Mouse (Mus musculus): ENCODE data around the gene Kif14.
A peak's percentile ranks its signal among the peaks of the same experiment; 100 is the strongest.
"Not testable (repeated sequence)": the region's sequence is repeated elsewhere in the genome, so short reads cannot be mapped to it uniquely, and the experiment has no call there.

Kif14 gene

GRCm38 (mm10) chr1:136491681-136492080, 25.5 kb downstream of the Kif14 start:
- DNase-seq (ENCODE audit: low spot score in 2 of 2), result no peak

- DNase-seq (ENCODE audit: low spot score in 2 of 2), result no peak
Observed at GRCm38 (mm10) chr1:136492232-136492631, 26.1 kb downstream of the Kif14 start.

- no peak for DNase-seq (ENCODE audit: low spot score in 2 of 2)
Observed at GRCm38 (mm10) chr1:136499317-136499716, 33.2 kb downstream of the Kif14 start.

GRCm38 (mm10) chr1:136502936-136503335, 36.8 kb downstream of the Kif14 start:
- no peak for DNase-seq (ENCODE audit: low spot score in 2 of 2)

- DNase-seq (ENCODE audit: low spot score in 2 of 2), result not testable (repeated sequence)
Observed at GRCm38 (mm10) chr1:136506255-136506654, 40.1 kb downstream of the Kif14 start.

GRCm38 (mm10) chr1:136512317-136512716, 46.2 kb downstream of the Kif14 start:
- DNase-seq (ENCODE audit: low spot score in 2 of 2), result no peak

- no peak for DNase-seq (ENCODE audit: low spot score in 2 of 2)
Observed at GRCm38 (mm10) chr1:136513181-136513580, 47.0 kb downstream of the Kif14 start.

- no peak for DNase-seq (ENCODE audit: low spot score in 2 of 2)
Observed at GRCm38 (mm10) chr1:136518699-136519356, 52.7 kb downstream of the Kif14 start.

GRCm38 (mm10) chr1:136521363-136521937, 55.3 kb downstream of the Kif14 start:
- no peak for DNase-seq (ENCODE audit: low spot score in 2 of 2)

GRCm38 (mm10) chr1:136524917-136525316, 58.8 kb downstream of the Kif14 start:
- peak; percentile 36 to 51 for DNase-seq (ENCODE audit: low spot score in 2 of 2)

- no peak for DNase-seq (ENCODE audit: low spot score in 2 of 2)
Observed at GRCm38 (mm10) chr1:136525818-136526217, 59.7 kb downstream of the Kif14 start.

- no peak for DNase-seq (ENCODE audit: low spot score in 2 of 2)
Observed at GRCm38 (mm10) chr1:136527163-136527562, 61.0 kb downstream of the Kif14 start.

- DNase-seq (ENCODE audit: low spot score in 2 of 2), result no peak
Observed at GRCm38 (mm10) chr1:136532556-136532955, 66.4 kb downstream of the Kif14 start.

- DNase-seq (ENCODE audit: low spot score in 2 of 2), result no peak
Observed at GRCm38 (mm10) chr1:136536947-136537346, 70.8 kb downstream of the Kif14 start.

- no peak for DNase-seq (ENCODE audit: low spot score in 2 of 2)
Observed at GRCm38 (mm10) chr1:136538247-136538646, 72.1 kb downstream of the Kif14 start.

- DNase-seq (ENCODE audit: low spot score in 2 of 2), result no peak
Observed at GRCm38 (mm10) chr1:136540407-136540895, 74.3 kb downstream of the Kif14 start.

GRCm38 (mm10) chr1:136541618-136542376, 75.7 kb downstream of the Kif14 start:
- DNase-seq (ENCODE audit: low spot score in 2 of 2), result no peak

GRCm38 (mm10) chr1:136543920-136544319, 77.8 kb downstream of the Kif14 start:
- no peak for DNase-seq (ENCODE audit: low spot score in 2 of 2)

GRCm38 (mm10) chr1:136547068-136547467, 80.9 kb downstream of the Kif14 start:
- no peak for DNase-seq (ENCODE audit: low spot score in 2 of 2)

GRCm38 (mm10) chr1:136550285-136550684, 84.1 kb downstream of the Kif14 start:
- DNase-seq (ENCODE audit: low spot score in 2 of 2), result no peak

GRCm38 (mm10) chr1:136550851-136551540, 84.9 kb downstream of the Kif14 start:
- peak; percentile 33 to 65 for DNase-seq (ENCODE audit: low spot score in 2 of 2)

- DNase-seq (ENCODE audit: low spot score in 2 of 2), result no peak
Observed at GRCm38 (mm10) chr1:136554686-136555085, 88.5 kb downstream of the Kif14 start.
